Mouse (Mus musculus) hindbrain, embryonic 11.5 days (tissue): ENCODE results near the gene Sbf1. TPM values are rescaled to one million over a fixed set of nuclear protein-coding genes. Genes with fewer than 3 reads are reported as not detected.
A peak's percentile ranks its signal among the peaks of the same experiment; 100 is the strongest.

Source experiments
- ATAC-seq: fragments of 200-750 bp; cut with Nextera tagmentation; 2 replicates; pipeline ENCODE4 v1.8.0; 2017; ENCODE audit warnings: mild to moderate bottlenecking, moderate TSS enrichment, moderate library complexity; ENCODE audit not compliant: low FRiP score
- DNase-seq: peaks from one replicate; pipeline ENCODE4 v3.0.0-alpha.2; 2015; ENCODE audit warnings: low spot score
- H3K27ac ChIP-seq: fragments of 300-500 bp; sonication (generic); 2 replicates; pipeline ENCODE4 v1.5.1; 2014; ENCODE audit warnings: mild to moderate bottlenecking, low read depth, low read length
- H3K27me3 ChIP-seq: fragments of 300-500 bp; sonication (generic); 2 replicates; pipeline ENCODE4 v1.6.1; 2014; ENCODE audit warnings: mild to moderate bottlenecking, low read length, moderate library complexity, mixed read lengths; ENCODE audit not compliant: control insufficient read depth, insufficient read depth
- H3K36me3 ChIP-seq: fragments of 300-500 bp; sonication (generic); 2 replicates; pipeline ENCODE4 v1.6.1; 2014; ENCODE audit warnings: mild to moderate bottlenecking, low read length, moderate library complexity, mixed read lengths; ENCODE audit not compliant: control insufficient read depth, insufficient read depth
- H3K4me1 ChIP-seq: fragments of 300-500 bp; sonication (generic); replicated peaks from 2 replicates; pipeline ENCODE4 v1.6.1; 2014; ENCODE audit warnings: low read length, mixed read lengths; ENCODE audit not compliant: control insufficient read depth, insufficient read depth
- H3K4me2 ChIP-seq: fragments of 300-500 bp; sonication (generic); replicated peaks from 2 replicates; pipeline ENCODE4 v1.6.1; 2014; ENCODE audit warnings: mild to moderate bottlenecking, low read depth, low read length
- H3K4me3 ChIP-seq: fragments of 300-500 bp; sonication (generic); 2 replicates; pipeline ENCODE4 v1.5.1; 2014; ENCODE audit warnings: low read depth, low read length
- H3K9ac ChIP-seq: fragments of 300-500 bp; sonication (generic); 2 replicates; pipeline ENCODE4 v1.6.1; 2014; ENCODE audit warnings: low read depth, low read length
- H3K9me3 ChIP-seq: fragments of 300-500 bp; sonication (generic); 2 replicates; pipeline ENCODE4 v1.6.1; 2016; ENCODE audit warnings: low read length; ENCODE audit not compliant: control insufficient read depth
- WGBS: fragments of 180-500 bp; shearing (Covaris S2); extraction: QIAGEN DNeasy Blood & Tissue Kit; methylation state at CpG from one replicate; pipeline ENCODE4 v1.1.7; 2014; 5-methylcytosine and 5-hydroxymethylcytosine counted together
- polyA plus RNA-seq: library from polyadenylated mRNA; unstranded; fragments of >200 nt; fragmentation: Nextera tagmentation; extraction: Ambion mirVana; gene quantifications from 2 replicates; pipeline ENCODE4 v1.2.1, GENCODE M21; 2014

The Sbf1 gene
- polyA plus RNA-seq, 1 experiment from 2014 or later, result 66.4 TPM

DNA sequence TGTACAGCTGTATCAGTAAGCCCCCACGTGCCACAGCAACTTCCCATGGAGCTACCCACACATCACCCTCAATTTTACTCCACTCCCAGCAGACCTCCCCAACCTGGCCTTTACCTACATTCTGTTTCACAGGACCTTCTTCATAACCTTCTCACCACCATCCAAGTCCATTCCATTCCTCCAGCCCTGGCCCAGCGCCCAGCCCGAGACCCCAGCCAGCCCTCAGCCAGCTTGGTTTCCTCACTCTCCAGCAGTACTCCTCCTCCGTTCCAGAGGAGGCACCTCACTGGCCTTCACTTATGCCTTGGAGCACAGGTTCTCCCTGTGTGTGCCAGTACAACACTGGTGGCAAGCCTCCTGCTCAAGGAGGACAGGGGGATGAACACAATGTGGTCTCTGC, 1.8 kb downstream of the Sbf1 start:
- 82% methylated on average over 4 of the region's 4 CpGs for WGBS
- no peak overlapping the region for H3K9ac ChIP-seq
- H3K4me3 ChIP-seq, result no peak overlapping the region
- no peaks in the 10 kb centered on the region for H3K27me3 ChIP-seq
- DNase-seq (no peak), ATAC-seq (no peak)
- H3K4me1 ChIP-seq, result no peaks in the 10 kb centered on the region; the same call in 1 of the 2 replicates
- no peaks in the 10 kb centered on the region for H3K9me3 ChIP-seq
- peak overlapping the region; percentile 11; the same call in 1 of the 2 replicates for H3K4me2 ChIP-seq
- no peak overlapping the region for H3K27ac ChIP-seq
- no peaks in the 10 kb centered on the region for H3K36me3 ChIP-seq

DNA sequence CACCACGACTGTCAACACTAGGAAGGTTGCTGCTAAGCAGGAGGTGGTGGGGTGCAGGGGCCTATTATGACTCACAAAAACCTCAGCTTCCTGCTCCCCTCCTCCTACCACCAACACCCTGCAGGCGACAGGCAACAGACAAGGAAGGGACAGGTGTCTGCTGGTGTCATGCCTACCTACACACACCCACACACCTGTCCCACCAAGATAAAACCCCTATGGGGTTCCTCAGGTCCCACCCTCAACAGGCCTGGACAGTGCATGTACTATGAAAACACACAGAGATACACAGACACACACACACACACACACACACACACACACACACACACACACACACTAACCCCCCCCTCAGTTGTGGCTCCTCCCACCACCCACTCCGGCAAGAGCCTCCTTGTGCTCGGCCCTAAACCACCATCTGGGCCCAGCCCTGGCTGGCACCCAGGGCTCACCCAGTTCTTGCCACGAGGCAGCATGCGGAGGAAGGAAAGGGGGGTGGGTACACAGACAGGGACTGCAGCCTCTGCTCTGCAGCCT, 5.1 kb downstream of the Sbf1 start:
- no peak overlapping the region for H3K4me2 ChIP-seq
- 83% methylated on average over 6 of the region's 6 CpGs for WGBS
- ATAC-seq (no peak), DNase-seq (no peak)
- H3K27me3 ChIP-seq, result no peaks in the 10 kb centered on the region
- no peaks in the 10 kb centered on the region for H3K36me3 ChIP-seq
- H3K9me3 ChIP-seq, result no peaks in the 10 kb centered on the region
- H3K27ac ChIP-seq, result no peak overlapping the region
- H3K4me1 ChIP-seq, result no peaks in the 10 kb centered on the region; the same call in 1 of the 2 replicates
- H3K9ac ChIP-seq, result no peak overlapping the region
- H3K4me3 ChIP-seq, result no peak overlapping the region

DNA sequence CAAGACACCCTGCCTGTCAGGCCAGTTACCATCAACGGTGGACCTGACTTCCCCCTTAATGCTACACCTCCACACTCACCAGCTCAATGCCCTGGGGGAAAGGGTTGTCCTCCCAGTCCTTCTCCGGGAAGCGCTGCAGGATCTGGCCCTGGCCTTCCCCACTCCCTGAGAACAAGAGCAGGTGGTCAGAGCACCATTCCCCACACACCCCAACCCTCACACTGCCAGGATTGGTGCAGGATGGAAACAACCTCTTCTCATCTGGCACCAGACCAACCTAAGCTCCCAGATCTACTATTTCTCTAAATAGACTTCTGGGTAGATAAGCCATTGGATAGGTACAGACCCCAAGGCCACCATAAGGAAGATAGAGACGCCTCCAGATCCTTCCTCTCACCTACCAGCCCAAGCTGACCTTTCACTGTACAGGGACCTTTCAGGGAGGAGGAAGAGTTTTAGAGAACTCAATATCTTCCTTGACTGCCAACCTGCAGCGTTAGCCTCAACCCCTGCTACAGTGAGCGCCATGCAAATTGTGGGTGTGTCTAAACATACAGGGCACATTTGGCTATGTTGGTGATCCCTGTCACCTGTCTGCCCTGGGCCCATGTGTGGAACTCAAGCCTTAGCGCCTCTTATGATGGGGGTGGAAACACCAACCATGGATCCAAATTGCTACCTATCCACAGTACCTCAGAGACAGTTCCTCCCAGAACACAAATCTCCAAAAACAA, 6.5 kb downstream of the Sbf1 start:
- no peak overlapping the region for H3K4me2 ChIP-seq
- no peak overlapping the region for H3K9ac ChIP-seq
- no peaks in the 10 kb centered on the region for H3K27me3 ChIP-seq
- DNase-seq (no peak), ATAC-seq (no peak)
- 92% methylated on average over 7 of the region's 7 CpGs for WGBS
- H3K4me3 ChIP-seq, result no peak overlapping the region
- H3K4me1 ChIP-seq, result no peaks in the 10 kb centered on the region; the same call in 1 of the 2 replicates
- no peak overlapping the region for H3K27ac ChIP-seq
- no peaks in the 10 kb centered on the region for H3K36me3 ChIP-seq
- no peaks in the 10 kb centered on the region for H3K9me3 ChIP-seq

DNA sequence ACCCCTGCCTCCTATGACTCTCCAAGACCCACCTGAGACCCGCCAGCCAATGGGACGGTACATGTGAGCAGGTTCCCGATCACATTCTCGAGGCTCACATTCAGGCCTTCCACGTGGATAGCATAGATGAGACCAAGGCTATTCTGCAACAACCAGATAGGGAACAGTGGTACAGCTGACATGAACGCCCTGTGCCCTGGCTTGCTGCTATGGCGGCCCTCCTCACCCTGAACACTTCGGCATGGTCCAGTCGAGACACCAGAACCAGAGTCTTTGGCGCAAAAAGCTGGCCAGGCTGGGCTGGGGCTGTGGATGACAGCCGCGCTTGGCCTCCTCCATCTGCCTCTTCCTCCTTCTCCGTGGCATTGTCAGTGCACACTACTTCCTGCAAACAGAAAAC, 7.7 kb downstream of the Sbf1 start:
- Histone ChIP-seq H3K27me3 (no peaks in the 10 kb centered on the region), H3K4me3 (no peak overlapping the region), H3K27ac (no peak overlapping the region), H3K4me1 (no peaks in the 10 kb centered on the region), H3K4me2 (no peak overlapping the region), H3K9me3 (no peaks in the 10 kb centered on the region), H3K36me3 (peaks cover 3% of the 10 kb centered on the region), H3K9ac (no peak overlapping the region)
- ATAC-seq (no peak), DNase-seq (no peak)
- 93% methylated on average over 13 of the region's 13 CpGs for WGBS

DNA sequence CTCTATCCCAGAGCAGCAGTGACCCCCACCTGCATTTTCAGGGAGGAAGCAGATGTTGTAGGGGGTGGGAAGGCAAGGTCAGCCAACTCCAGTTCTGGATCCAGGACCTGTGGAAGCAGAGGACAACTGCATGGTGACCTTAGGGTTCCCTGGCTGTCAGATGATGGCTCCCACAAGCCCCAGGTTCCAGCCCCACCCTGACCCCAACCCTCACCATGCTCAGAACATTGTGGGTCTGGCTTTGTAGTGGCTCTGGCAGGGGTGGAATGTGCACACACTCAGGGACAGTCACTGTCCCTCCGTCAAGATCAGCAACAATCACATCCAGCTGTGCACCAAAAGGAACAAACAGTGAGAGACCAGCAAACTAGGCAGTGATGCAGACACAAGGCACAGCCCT, 9.1 kb downstream of the Sbf1 start:
- Histone ChIP-seq H3K9me3 (no peaks in the 10 kb centered on the region), H3K27me3 (no peaks in the 10 kb centered on the region), H3K4me1 (no peaks in the 10 kb centered on the region), H3K36me3 (peaks cover 7% of the 10 kb centered on the region), H3K4me3 (no peak overlapping the region), H3K4me2 (no peak overlapping the region), H3K27ac (no peak overlapping the region), H3K9ac (no peak overlapping the region)
- no peak for DNase-seq
- no peak for ATAC-seq
- 77% methylated on average over 1 of the region's 1 CpGs for WGBS

DNA sequence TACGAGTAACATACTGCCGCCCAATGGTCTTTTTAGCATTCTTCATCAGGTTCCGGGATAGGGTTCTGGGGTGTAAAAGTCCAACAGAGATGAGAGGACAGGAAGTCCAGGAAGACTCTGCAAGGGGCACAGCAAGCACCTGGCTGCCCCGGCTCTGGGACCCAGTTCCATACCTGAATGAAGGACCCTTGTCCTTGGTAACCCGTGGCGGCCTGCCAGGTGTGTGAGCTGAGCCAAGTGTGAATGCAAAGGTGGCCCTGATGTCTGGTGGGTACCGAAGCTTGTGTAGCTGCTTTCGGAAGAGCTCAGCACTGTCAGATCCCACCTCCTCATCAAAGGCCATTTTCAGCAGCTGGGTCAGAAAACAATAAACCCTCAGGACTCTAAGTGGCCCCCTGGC, 14.5 kb downstream of the Sbf1 start:
- H3K4me3 ChIP-seq, result no peak overlapping the region
- no peaks in the 10 kb centered on the region for H3K4me1 ChIP-seq
- WGBS, result 97% methylated on average over 8 of the region's 8 CpGs
- H3K36me3 ChIP-seq, result peaks cover 17% of the 10 kb centered on the region
- H3K9ac ChIP-seq, result no peak overlapping the region
- H3K27me3 ChIP-seq, result no peaks in the 10 kb centered on the region
- ATAC-seq, result no peak
- DNase-seq, result no peak
- H3K4me2 ChIP-seq, result no peak overlapping the region
- no peak overlapping the region for H3K27ac ChIP-seq
- no peaks in the 10 kb centered on the region for H3K9me3 ChIP-seq

DNA sequence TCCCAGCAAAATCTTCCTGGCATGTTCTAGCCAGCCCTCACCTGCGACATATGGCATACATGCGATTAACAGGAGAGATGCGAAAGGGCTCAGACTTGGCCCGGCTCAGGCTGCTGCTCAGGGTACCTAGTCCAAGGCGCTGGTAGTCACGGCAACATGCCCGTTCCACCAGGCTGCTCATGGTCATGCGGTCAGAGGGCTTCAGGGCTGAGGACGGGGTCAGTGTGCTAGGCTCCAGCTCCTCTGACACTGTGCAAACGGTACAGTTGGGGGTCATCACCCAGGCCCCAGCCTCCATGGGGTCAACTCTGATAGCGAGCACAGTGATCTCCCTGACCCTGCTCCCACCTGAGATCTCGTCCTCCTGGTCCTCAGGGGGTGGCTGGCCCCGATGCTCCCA, 14.9 kb downstream of the Sbf1 start:
- peaks cover 17% of the 10 kb centered on the region for H3K36me3 ChIP-seq
- H3K9me3 ChIP-seq, result no peaks in the 10 kb centered on the region
- H3K4me2 ChIP-seq, result no peak overlapping the region
- H3K4me1 ChIP-seq, result no peaks in the 10 kb centered on the region
- no peaks in the 10 kb centered on the region for H3K27me3 ChIP-seq
- no peak for DNase-seq
- H3K4me3 ChIP-seq, result no peak overlapping the region
- no peak for ATAC-seq
- 91% methylated on average over 13 of the region's 13 CpGs for WGBS
- no peak overlapping the region for H3K27ac ChIP-seq
- no peak overlapping the region for H3K9ac ChIP-seq

DNA sequence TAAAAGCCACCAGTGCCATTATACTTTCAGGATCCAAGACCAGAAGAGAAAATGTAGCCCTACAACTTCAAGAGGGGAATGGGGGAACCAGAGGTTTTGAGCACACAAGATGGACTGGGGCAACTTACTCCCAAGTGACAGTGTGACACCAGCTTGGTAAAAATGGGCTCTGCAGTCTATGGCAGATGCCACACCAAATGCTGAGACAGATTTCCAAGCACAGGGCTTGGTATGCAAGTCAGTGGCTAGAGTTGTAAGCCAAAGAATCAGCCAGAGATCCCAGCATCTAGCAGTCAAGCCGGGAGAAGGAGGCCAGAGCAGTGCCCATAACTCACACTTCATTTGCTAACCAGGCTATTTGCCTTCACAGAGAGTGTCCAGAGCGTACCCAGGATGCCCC, 17.4 kb downstream of the Sbf1 start:
- 94% methylated on average over 2 of the region's 2 CpGs for WGBS
- peaks cover 24% of the 10 kb centered on the region for H3K36me3 ChIP-seq
- H3K27me3 ChIP-seq, result no peaks in the 10 kb centered on the region
- H3K4me1 ChIP-seq, result no peaks in the 10 kb centered on the region
- H3K9me3 ChIP-seq, result no peaks in the 10 kb centered on the region
- H3K4me2 ChIP-seq, result no peak overlapping the region
- ATAC-seq (no peak), DNase-seq (no peak)
- H3K9ac ChIP-seq, result no peak overlapping the region
- H3K4me3 ChIP-seq, result no peak overlapping the region
- no peak overlapping the region for H3K27ac ChIP-seq

DNA sequence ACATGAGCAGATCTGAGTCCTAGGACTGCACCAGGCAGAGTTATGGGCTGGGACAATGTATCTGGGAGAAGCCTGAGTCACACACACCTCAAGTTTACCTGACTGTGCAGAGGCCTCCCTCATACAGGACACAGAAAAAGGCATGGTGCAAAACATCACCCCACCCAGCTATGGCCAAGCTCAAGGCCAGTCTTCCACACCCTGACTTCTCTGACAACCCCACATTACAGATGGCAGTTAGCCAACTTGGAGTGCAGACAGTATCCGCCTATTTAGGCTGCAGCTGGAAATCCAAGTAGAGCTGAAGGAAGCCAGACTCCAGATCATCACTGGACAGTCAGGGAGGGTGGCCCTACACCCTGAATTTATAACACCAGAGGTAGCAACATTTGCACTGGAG, 18.6 kb downstream of the Sbf1 start:
- no peaks in the 10 kb centered on the region for H3K4me1 ChIP-seq
- no peak for ATAC-seq
- no peak overlapping the region for H3K9ac ChIP-seq
- H3K9me3 ChIP-seq, result no peaks in the 10 kb centered on the region
- WGBS, result 97% methylated on average over 1 of the region's 1 CpGs
- H3K27me3 ChIP-seq, result no peaks in the 10 kb centered on the region
- no peak overlapping the region for H3K27ac ChIP-seq
- peaks cover 19% of the 10 kb centered on the region; the same call in 1 of the 2 replicates for H3K36me3 ChIP-seq
- DNase-seq, result no peak
- no peak overlapping the region for H3K4me2 ChIP-seq
- no peak overlapping the region for H3K4me3 ChIP-seq
